Mouse (Mus musculus): Measurements from ENCODE around the gene Twsg1. TPM values are rescaled to one million over a fixed set of nuclear protein-coding genes. Genes with fewer than 3 reads are reported as not detected.

The Twsg1 gene
- total and polyA plus RNA-seq, 3 experiments, result 17.0 to 17.7 TPM; not detected in 1

DNA sequence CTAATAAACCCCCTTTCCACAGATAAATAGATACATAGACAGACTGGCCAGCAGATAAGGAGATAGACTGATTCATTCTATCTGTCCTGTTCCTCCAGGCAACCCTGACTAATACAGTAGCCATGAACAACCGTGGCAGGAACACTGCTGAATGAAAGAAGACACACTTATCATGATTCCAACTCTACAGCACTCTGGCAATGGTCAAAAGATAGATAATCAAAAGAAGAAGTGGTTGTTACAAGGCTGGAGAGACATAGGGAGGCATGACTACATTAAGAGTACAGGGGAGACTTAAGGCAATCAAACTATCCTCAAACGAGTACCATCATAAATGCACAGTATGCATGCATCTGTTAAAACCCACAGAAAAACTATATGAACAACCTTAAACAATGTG, 5.6 kb downstream of the Twsg1 start (continued):
- TF ChIP-seq GATA1 (IDR thresholded peaks at IDR 0.05; ENCODE audit: low read depth, low read length), result peak; percentile 88

DNA sequence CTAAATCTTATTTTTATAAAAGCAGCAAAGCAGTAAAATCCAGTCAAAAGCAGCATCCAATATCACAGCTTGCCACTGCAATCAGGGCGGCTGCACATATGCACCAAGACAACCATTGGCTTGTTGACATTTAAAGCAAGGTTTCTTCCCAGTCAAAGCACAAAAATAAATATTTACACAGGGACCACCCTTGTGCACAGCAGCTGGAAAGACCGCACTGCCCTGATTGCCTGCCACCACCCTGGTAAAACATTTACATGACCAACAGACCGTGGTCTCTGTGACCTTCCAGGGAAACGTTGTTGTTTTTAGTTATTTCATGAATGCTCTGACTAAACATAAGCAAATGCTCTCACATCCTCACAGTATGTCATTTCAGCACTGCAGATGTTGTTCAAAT, 8.6 kb downstream of the Twsg1 start:
- no peaks in the 10 kb centered on the region for H3K79me2 ChIP-seq (ENCODE audit: control insufficient read depth, insufficient read depth, low read length, poor library complexity)
- no peak for DNase-seq (ENCODE audit: low read depth, low spot score)
- TF ChIP-seq RCOR1 (IDR thresholded peaks at IDR 0.05; ENCODE audit: low read depth, low read length) (no peak), USF2 (IDR thresholded peaks at IDR 0.05; ENCODE audit: borderline replicate concordance in 1 of 2, insufficient read depth in 1 of 2, low read depth in 1 of 2, low read length in 2 of 2) (no peak), RAD21 (IDR thresholded peaks at IDR 0.05; ENCODE audit: low read depth, low read length) (no peak), KAT2A (conservative IDR thresholded peaks at IDR 0.05; ENCODE audit: low read depth, low read length) (no peak), UBTF (IDR thresholded peaks at IDR 0.05; ENCODE audit: borderline replicate concordance, insufficient read depth, low read depth, low read length) (no peak), NRF1 (IDR thresholded peaks at IDR 0.05; ENCODE audit: insufficient read depth, low read depth, low read length, poor library complexity, severe bottlenecking) (no peak), ZNF384 (IDR thresholded peaks at IDR 0.05; ENCODE audit: low read depth, low read length) (no peak)
- H3K9ac ChIP-seq (ENCODE audit: control insufficient read depth, low read depth, low read length, poor library complexity, severe bottlenecking), result no peak overlapping the region
- no peak overlapping the region for H3K27ac ChIP-seq (ENCODE audit: control insufficient read depth, low read depth, low read length)
- H3K9me3 ChIP-seq (replicated peaks; ENCODE audit: insufficient read depth, low read length), result no peaks in the 10 kb centered on the region
- H3K36me3 ChIP-seq (ENCODE audit: control insufficient read depth in 1 of 2, insufficient read depth in 2 of 2, low read length in 2 of 2), result peaks cover 2 to 15% of the 10 kb centered on the region in 2 experiments
- no peaks in the 10 kb centered on the region for H3K27me3 ChIP-seq (ENCODE audit: control insufficient read depth in 1 of 2, insufficient read depth in 2 of 2, low read length in 2 of 2)
- H3K4me1 ChIP-seq (ENCODE audit: control insufficient read depth in 1 of 2, insufficient read depth in 2 of 2, low read length in 2 of 2), result peaks cover 8 to 9% of the 10 kb centered on the region in 2 experiments
- H3K4me3 ChIP-seq (ENCODE audit: control insufficient read depth in 1 of 2, insufficient read depth in 1 of 2, low read depth in 2 of 2, low read length in 2 of 2), result no peak overlapping the region

DNA sequence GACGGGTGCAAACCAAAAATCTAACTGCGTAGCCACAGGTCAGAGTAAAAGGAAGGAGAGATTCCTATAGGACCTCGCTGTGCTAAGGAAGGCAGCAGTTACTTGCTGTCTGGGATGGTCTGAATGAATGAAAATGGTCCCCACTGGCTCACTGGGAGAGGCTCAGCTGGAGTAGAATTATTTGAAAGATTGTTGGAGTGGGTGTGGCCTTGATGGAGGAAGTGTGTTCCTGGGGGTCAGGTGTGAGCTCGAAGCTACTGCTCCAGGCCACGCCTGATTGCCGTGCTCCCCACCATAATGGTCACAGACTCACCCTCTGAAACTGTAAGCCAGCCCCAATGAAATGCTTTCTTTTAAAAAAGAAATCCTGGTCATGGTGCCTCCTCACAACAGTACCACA, 9.8 kb downstream of the Twsg1 start:
- TF ChIP-seq GATA1 (IDR thresholded peaks at IDR 0.05; ENCODE audit: low read depth, low read length), result no peak
- TF ChIP-seq ZNF384 (IDR thresholded peaks at IDR 0.05; ENCODE audit: low read depth, low read length), result no peak
- TF ChIP-seq TAL1 (IDR thresholded peaks at IDR 0.05; ENCODE audit: low read length), result no peak
- TF ChIP-seq ZC3H11A (IDR thresholded peaks at IDR 0.05; ENCODE audit: low read depth, low read length), result no peak
- TF ChIP-seq E2F4 (IDR thresholded peaks at IDR 0.05; ENCODE audit: borderline replicate concordance, low read depth, low read length), result no peak
- TF ChIP-seq KAT2A (conservative IDR thresholded peaks at IDR 0.05; ENCODE audit: low read depth, low read length), result no peak
- no peak for TF ChIP-seq ETS1 (IDR thresholded peaks at IDR 0.05; ENCODE audit: low read depth, low read length)
- TF ChIP-seq EP300 (IDR thresholded peaks at IDR 0.05; ENCODE audit: low read depth in 1 of 2, low read length in 2 of 2), result no peak
- TF ChIP-seq JUND (IDR thresholded peaks at IDR 0.05; ENCODE audit: low read depth, low read length), result no peak
- no peak for TF ChIP-seq TBP (IDR thresholded peaks at IDR 0.05; ENCODE audit: low read depth, low read length)
- no peak for TF ChIP-seq HCFC1 (IDR thresholded peaks at IDR 0.05; ENCODE audit: low read depth, low read length)
- no peak overlapping the region for H3K9ac ChIP-seq (ENCODE audit: control insufficient read depth, low read depth, low read length, poor library complexity, severe bottlenecking)
- DNase-seq (ENCODE audit: low read depth, low spot score), result no peak
- H3K27me3 ChIP-seq (ENCODE audit: control insufficient read depth in 1 of 2, insufficient read depth in 2 of 2, low read length in 2 of 2), result no peaks in the 10 kb centered on the region
- H3K9me3 ChIP-seq (replicated peaks; ENCODE audit: insufficient read depth, low read length), result no peaks in the 10 kb centered on the region
- no peak overlapping the region for H3K4me3 ChIP-seq (ENCODE audit: control insufficient read depth in 1 of 2, insufficient read depth in 1 of 2, low read depth in 2 of 2, low read length in 2 of 2)
- H3K4me1 ChIP-seq (ENCODE audit: control insufficient read depth in 1 of 2, insufficient read depth in 2 of 2, low read length in 2 of 2), result peaks cover 8 to 9% of the 10 kb centered on the region in 2 experiments
- H3K79me2 ChIP-seq (ENCODE audit: control insufficient read depth, insufficient read depth, low read length, poor library complexity), result no peaks in the 10 kb centered on the region
- H3K27ac ChIP-seq (ENCODE audit: control insufficient read depth, low read depth, low read length), result no peak overlapping the region
- peaks cover 2 to 15% of the 10 kb centered on the region in 2 experiments for H3K36me3 ChIP-seq (ENCODE audit: control insufficient read depth in 1 of 2, insufficient read depth in 2 of 2, low read length in 2 of 2)
